Mouse (Mus musculus): ENCODE results near the gene Rcl1. TPM values are rescaled to one million over a fixed set of nuclear protein-coding genes. Genes with fewer than 3 reads are reported as not detected.

Rcl1 gene
- polyA plus RNA-seq, 2 experiments = 30.9 to 48.6 TPM

- Histone ChIP-seq H3K4me3 (replicated peaks; ENCODE audit: low read length) (no peak overlapping the region), H3K4me1 (ENCODE audit: control insufficient read depth, insufficient read depth, low read length) (peaks cover 8% of the 10 kb centered on the region; the same call in 1 of the 2 replicates), H3K27me3 (ENCODE audit: control insufficient read depth, insufficient read depth, low read length) (no peaks in the 10 kb centered on the region), H3K27ac (replicated peaks; ENCODE audit: low read depth, low read length) (no peak overlapping the region), H3K9me3 (ENCODE audit: control insufficient read depth, low read length) (no peaks in the 10 kb centered on the region), H3K36me3 (ENCODE audit: control insufficient read depth, insufficient read depth, low read length) (no peaks in the 10 kb centered on the region), H3K9ac (ENCODE audit: low read depth, low read length, severe bottlenecking) (no peak overlapping the region), H3K4me2 (replicated peaks; ENCODE audit: low read depth, low read length, severe bottlenecking) (no peak overlapping the region)
- ATAC-seq (ENCODE audit: low FRiP score, low read depth) (no peak), DNase-seq (ENCODE audit: low spot score) (no peak)
- 75% methylated on average over 4 of the region's 4 CpGs for WGBS
- TF ChIP-seq POLR2A (IDR thresholded peaks at IDR 0.05; ENCODE audit: borderline replicate concordance, extremely low read depth, insufficient read depth, insufficient read length) = no peak
These were observed 1.6 kb upstream of the Rcl1 start for GRCm38 (mm10) chr19:29099596-29099995.

- 18% methylated on average over 8 of the region's 8 CpGs for WGBS
- Histone ChIP-seq H3K9ac (ENCODE audit: low read depth, low read length, severe bottlenecking) (peak overlapping the region; percentile 63), H3K4me3 (replicated peaks; ENCODE audit: low read length) (peak overlapping the region; percentile 91), H3K9me3 (ENCODE audit: control insufficient read depth, low read length) (no peaks in the 10 kb centered on the region), H3K36me3 (ENCODE audit: control insufficient read depth, insufficient read depth, low read length) (no peaks in the 10 kb centered on the region), H3K4me1 (ENCODE audit: control insufficient read depth, insufficient read depth, low read length) (peaks cover 8% of the 10 kb centered on the region; the same call in 1 of the 2 replicates), H3K27ac (replicated peaks; ENCODE audit: low read depth, low read length) (no peak overlapping the region), H3K27me3 (ENCODE audit: control insufficient read depth, insufficient read depth, low read length) (no peaks in the 10 kb centered on the region), H3K4me2 (replicated peaks; ENCODE audit: low read depth, low read length, severe bottlenecking) (peak overlapping the region; percentile 65)
- no peak for ATAC-seq (ENCODE audit: low FRiP score, low read depth)
- no peak for TF ChIP-seq POLR2A (IDR thresholded peaks at IDR 0.05; ENCODE audit: borderline replicate concordance, extremely low read depth, insufficient read depth, insufficient read length)
- DNase-seq (ENCODE audit: low spot score) = no peak
These were observed 914 bp upstream of the Rcl1 start for GRCm38 (mm10) chr19:29100261-29100660.

GRCm38 (mm10) chr19:29101591-29101990, 416 bp downstream of the Rcl1 start:
- no peak for TF ChIP-seq POLR2A (IDR thresholded peaks at IDR 0.05; ENCODE audit: borderline replicate concordance, extremely low read depth, insufficient read depth, insufficient read length)
- H3K9me3 ChIP-seq (ENCODE audit: control insufficient read depth, low read length) = no peaks in the 10 kb centered on the region
- peaks cover 8% of the 10 kb centered on the region; the same call in 1 of the 2 replicates for H3K4me1 ChIP-seq (ENCODE audit: control insufficient read depth, insufficient read depth, low read length)
- H3K27ac ChIP-seq (replicated peaks; ENCODE audit: low read depth, low read length) = no peak overlapping the region
- peak overlapping the region; percentile 77 for H3K9ac ChIP-seq (ENCODE audit: low read depth, low read length, severe bottlenecking)
- peak overlapping the region; percentile 79 for H3K4me2 ChIP-seq (replicated peaks; ENCODE audit: low read depth, low read length, severe bottlenecking)
- peak overlapping the region; percentile 91 for H3K4me3 ChIP-seq (replicated peaks; ENCODE audit: low read length)
- no peaks in the 10 kb centered on the region for H3K36me3 ChIP-seq (ENCODE audit: control insufficient read depth, insufficient read depth, low read length)
- whole genome bisulfite sequencing = under 1% methylated on average over 27 of the region's 27 CpGs
- peak; percentile 18; the same call in 1 of the 2 replicates for ATAC-seq (ENCODE audit: low FRiP score, low read depth)
- DNase-seq (ENCODE audit: low spot score) = peak; percentile 15
- H3K27me3 ChIP-seq (ENCODE audit: control insufficient read depth, insufficient read depth, low read length) = no peaks in the 10 kb centered on the region

GRCm38 (mm10) chr19:29102098-29102497, 923 bp downstream of the Rcl1 start:
- TF ChIP-seq POLR2A (IDR thresholded peaks at IDR 0.05; ENCODE audit: borderline replicate concordance, extremely low read depth, insufficient read depth, insufficient read length) = no peak
- peaks cover 8% of the 10 kb centered on the region; the same call in 1 of the 2 replicates for H3K4me1 ChIP-seq (ENCODE audit: control insufficient read depth, insufficient read depth, low read length)
- no peaks in the 10 kb centered on the region for H3K27me3 ChIP-seq (ENCODE audit: control insufficient read depth, insufficient read depth, low read length)
- H3K4me2 ChIP-seq (replicated peaks; ENCODE audit: low read depth, low read length, severe bottlenecking) = peak overlapping the region; percentile 79
- H3K9ac ChIP-seq (ENCODE audit: low read depth, low read length, severe bottlenecking) = peak overlapping the region; percentile 77; the same call in 1 of the 2 replicates
- no peak for DNase-seq (ENCODE audit: low spot score)
- H3K27ac ChIP-seq (replicated peaks; ENCODE audit: low read depth, low read length) = no peak overlapping the region
- no peaks in the 10 kb centered on the region for H3K36me3 ChIP-seq (ENCODE audit: control insufficient read depth, insufficient read depth, low read length)
- no peak for ATAC-seq (ENCODE audit: low FRiP score, low read depth)
- peak overlapping the region; percentile 91 for H3K4me3 ChIP-seq (replicated peaks; ENCODE audit: low read length)
- 12% methylated on average over 13 of the region's 13 CpGs for WGBS
- no peaks in the 10 kb centered on the region for H3K9me3 ChIP-seq (ENCODE audit: control insufficient read depth, low read length)

- ATAC-seq (ENCODE audit: low FRiP score, low read depth) (no peak), DNase-seq (ENCODE audit: low spot score) (no peak)
- H3K9me3 ChIP-seq (ENCODE audit: control insufficient read depth, low read length) = no peaks in the 10 kb centered on the region
- no peak overlapping the region for H3K27ac ChIP-seq (replicated peaks; ENCODE audit: low read depth, low read length)
- no peak overlapping the region for H3K4me2 ChIP-seq (replicated peaks; ENCODE audit: low read depth, low read length, severe bottlenecking)
- no peaks in the 10 kb centered on the region for H3K36me3 ChIP-seq (ENCODE audit: control insufficient read depth, insufficient read depth, low read length)
- H3K4me3 ChIP-seq (replicated peaks; ENCODE audit: low read length) = no peak overlapping the region
- H3K9ac ChIP-seq (ENCODE audit: low read depth, low read length, severe bottlenecking) = no peak overlapping the region
- WGBS = 84% methylated on average over 4 of the region's 4 CpGs
- no peaks in the 10 kb centered on the region for H3K4me1 ChIP-seq (ENCODE audit: control insufficient read depth, insufficient read depth, low read length)
- TF ChIP-seq POLR2A (IDR thresholded peaks at IDR 0.05; ENCODE audit: borderline replicate concordance, extremely low read depth, insufficient read depth, insufficient read length) = no peak
- no peaks in the 10 kb centered on the region for H3K27me3 ChIP-seq (ENCODE audit: control insufficient read depth, insufficient read depth, low read length)
These were observed 4.6 kb downstream of the Rcl1 start for GRCm38 (mm10) chr19:29105816-29106215.

GRCm38 (mm10) chr19:29106261-29106660, 5.1 kb downstream of the Rcl1 start:
- no peak for DNase-seq (ENCODE audit: low spot score)
- no peak overlapping the region for H3K9ac ChIP-seq (ENCODE audit: low read depth, low read length, severe bottlenecking)
- 86% methylated on average over 5 of the region's 5 CpGs for WGBS
- no peak overlapping the region for H3K4me2 ChIP-seq (replicated peaks; ENCODE audit: low read depth, low read length, severe bottlenecking)
- H3K4me1 ChIP-seq (ENCODE audit: control insufficient read depth, insufficient read depth, low read length) = no peaks in the 10 kb centered on the region
- H3K36me3 ChIP-seq (ENCODE audit: control insufficient read depth, insufficient read depth, low read length) = no peaks in the 10 kb centered on the region
- no peaks in the 10 kb centered on the region for H3K27me3 ChIP-seq (ENCODE audit: control insufficient read depth, insufficient read depth, low read length)
- no peak for ATAC-seq (ENCODE audit: low FRiP score, low read depth)
- H3K27ac ChIP-seq (replicated peaks; ENCODE audit: low read depth, low read length) = no peak overlapping the region
- no peak for TF ChIP-seq POLR2A (IDR thresholded peaks at IDR 0.05; ENCODE audit: borderline replicate concordance, extremely low read depth, insufficient read depth, insufficient read length)
- H3K9me3 ChIP-seq (ENCODE audit: control insufficient read depth, low read length) = no peaks in the 10 kb centered on the region
- no peak overlapping the region for H3K4me3 ChIP-seq (replicated peaks; ENCODE audit: low read length)
